Mouse (Mus musculus): ENCODE data around the gene Ccser1. TPM values are rescaled to one million over a fixed set of nuclear protein-coding genes. Genes with fewer than 3 reads are reported as not detected.
"Not testable (repeated sequence)": the region's sequence is repeated elsewhere in the genome, so short reads cannot be mapped to it uniquely, and the experiment has no call there.

Gene Ccser1
- polyA plus RNA-seq, 1 experiment = not detected

- no peaks in the 10 kb centered on the region for H3K36me3 ChIP-seq (ENCODE audit: control insufficient read depth)
- no peaks in the 10 kb centered on the region for H3K4me1 ChIP-seq (ENCODE audit: control insufficient read depth)
These were observed 798.3 kb downstream of the Ccser1 start for GRCm38 (mm10) chr6:61978379-61978778.

GRCm38 (mm10) chr6:62014374-62014773 is 834.2 kb downstream of the Ccser1 start:
- Histone ChIP-seq H3K9me3 (ENCODE audit: control insufficient read depth, low read length) (no peaks in the 10 kb centered on the region), H3K4me3 (replicated peaks) (no peak overlapping the region), H3K4me1 (ENCODE audit: control insufficient read depth) (no peaks in the 10 kb centered on the region), H3K27me3 (ENCODE audit: control insufficient read depth) (no peaks in the 10 kb centered on the region), H3K36me3 (ENCODE audit: control insufficient read depth) (no peaks in the 10 kb centered on the region)
- no peak for TF ChIP-seq TAL1 (IDR thresholded peaks at IDR 0.05; ENCODE audit: low read length)
- no peak for TF ChIP-seq GATA1 (IDR thresholded peaks at IDR 0.05; ENCODE audit: low read length)

More at GRCm38 (mm10) chr6:61978379-61978778, 798.3 kb downstream of the Ccser1 start:
- no peaks in the 10 kb centered on the region for H3K27me3 ChIP-seq (ENCODE audit: control insufficient read depth)
- no peaks in the 10 kb centered on the region for H3K9me3 ChIP-seq (ENCODE audit: control insufficient read depth, low read length)
- H3K4me3 ChIP-seq (replicated peaks) = no peak overlapping the region
- TF ChIP-seq TAL1 (IDR thresholded peaks at IDR 0.05; ENCODE audit: low read length) (no peak), GATA1 (IDR thresholded peaks at IDR 0.05; ENCODE audit: low read length) (no peak)

- Histone ChIP-seq H3K9me3 (ENCODE audit: control insufficient read depth, low read length) (no peaks in the 10 kb centered on the region), H3K4me3 (replicated peaks) (no peak overlapping the region), H3K36me3 (ENCODE audit: control insufficient read depth) (no peaks in the 10 kb centered on the region), H3K27me3 (ENCODE audit: control insufficient read depth) (no peaks in the 10 kb centered on the region), H3K4me1 (ENCODE audit: control insufficient read depth) (no peaks in the 10 kb centered on the region)
- TF ChIP-seq GATA1 (IDR thresholded peaks at IDR 0.05; ENCODE audit: low read length) (no peak), TAL1 (IDR thresholded peaks at IDR 0.05; ENCODE audit: low read length) (no peak)
These were observed 864.3 kb downstream of the Ccser1 start for GRCm38 (mm10) chr6:62044454-62044853.

- H3K9me3 ChIP-seq (ENCODE audit: control insufficient read depth, low read length); H3K4me3 ChIP-seq (replicated peaks); H3K36me3 ChIP-seq (ENCODE audit: control insufficient read depth): not testable (repeated sequence)
These were observed 864.9 kb downstream of the Ccser1 start for GRCm38 (mm10) chr6:62045042-62045441.

GRCm38 (mm10) chr6:62055276-62055675 is 875.2 kb downstream of the Ccser1 start:
- TF ChIP-seq GATA1 (IDR thresholded peaks at IDR 0.05; ENCODE audit: low read length) = no peak
- TF ChIP-seq TAL1 (IDR thresholded peaks at IDR 0.05; ENCODE audit: low read length) = no peak
- H3K27me3 ChIP-seq (ENCODE audit: control insufficient read depth) = no peaks in the 10 kb centered on the region
- H3K4me1 ChIP-seq (ENCODE audit: control insufficient read depth) = no peaks in the 10 kb centered on the region
- no peaks in the 10 kb centered on the region for H3K36me3 ChIP-seq (ENCODE audit: control insufficient read depth)
- H3K4me3 ChIP-seq (replicated peaks) = no peak overlapping the region
- H3K9me3 ChIP-seq (ENCODE audit: control insufficient read depth, low read length) = no peaks in the 10 kb centered on the region

More at GRCm38 (mm10) chr6:62045042-62045441, 864.9 kb downstream of the Ccser1 start:
- H3K27me3 ChIP-seq (ENCODE audit: control insufficient read depth); H3K4me1 ChIP-seq (ENCODE audit: control insufficient read depth): not testable (repeated sequence)

- H3K4me1 ChIP-seq (ENCODE audit: control insufficient read depth) = no peaks in the 10 kb centered on the region
- TF ChIP-seq TAL1 (IDR thresholded peaks at IDR 0.05; ENCODE audit: low read length) (no peak), GATA1 (IDR thresholded peaks at IDR 0.05; ENCODE audit: low read length) (no peak)
These were observed 886.4 kb downstream of the Ccser1 start for GRCm38 (mm10) chr6:62066363-62067023.

GRCm38 (mm10) chr6:62067024-62067380 is 886.9 kb downstream of the Ccser1 start:
- Histone ChIP-seq H3K36me3 (ENCODE audit: control insufficient read depth) (no peaks in the 10 kb centered on the region), H3K4me1 (ENCODE audit: control insufficient read depth) (no peaks in the 10 kb centered on the region), H3K9me3 (ENCODE audit: control insufficient read depth, low read length) (no peaks in the 10 kb centered on the region), H3K27me3 (ENCODE audit: control insufficient read depth) (no peaks in the 10 kb centered on the region), H3K4me3 (replicated peaks) (no peak overlapping the region)
- TF ChIP-seq GATA1 (IDR thresholded peaks at IDR 0.05; ENCODE audit: low read length) = no peak
- no peak for TF ChIP-seq TAL1 (IDR thresholded peaks at IDR 0.05; ENCODE audit: low read length)

More at GRCm38 (mm10) chr6:62066363-62067023, 886.4 kb downstream of the Ccser1 start:
- no peaks in the 10 kb centered on the region for H3K36me3 ChIP-seq (ENCODE audit: control insufficient read depth)
- no peak overlapping the region for H3K4me3 ChIP-seq (replicated peaks)
- no peaks in the 10 kb centered on the region for H3K27me3 ChIP-seq (ENCODE audit: control insufficient read depth)
- no peaks in the 10 kb centered on the region for H3K9me3 ChIP-seq (ENCODE audit: control insufficient read depth, low read length)

- H3K27me3 ChIP-seq (ENCODE audit: control insufficient read depth) = no peaks in the 10 kb centered on the region
- H3K4me1 ChIP-seq (ENCODE audit: control insufficient read depth) = no peaks in the 10 kb centered on the region
- no peaks in the 10 kb centered on the region for H3K9me3 ChIP-seq (ENCODE audit: control insufficient read depth, low read length)
- TF ChIP-seq TAL1 (IDR thresholded peaks at IDR 0.05; ENCODE audit: low read length) (no peak), GATA1 (IDR thresholded peaks at IDR 0.05; ENCODE audit: low read length) (no peak)
- H3K4me3 ChIP-seq (replicated peaks) = no peak overlapping the region
- H3K36me3 ChIP-seq (ENCODE audit: control insufficient read depth) = no peaks in the 10 kb centered on the region
These were observed 925.3 kb downstream of the Ccser1 start for GRCm38 (mm10) chr6:62105464-62105863.

- H3K4me1 ChIP-seq (ENCODE audit: control insufficient read depth) = no peaks in the 10 kb centered on the region
- no peaks in the 10 kb centered on the region for H3K27me3 ChIP-seq (ENCODE audit: control insufficient read depth)
- TF ChIP-seq TAL1 (IDR thresholded peaks at IDR 0.05; ENCODE audit: low read length) (no peak), GATA1 (IDR thresholded peaks at IDR 0.05; ENCODE audit: low read length) (no peak)
- H3K4me3 ChIP-seq (replicated peaks) = no peak overlapping the region
- no peaks in the 10 kb centered on the region for H3K36me3 ChIP-seq (ENCODE audit: control insufficient read depth)
- no peaks in the 10 kb centered on the region for H3K9me3 ChIP-seq (ENCODE audit: control insufficient read depth, low read length)
These were observed 952.4 kb downstream of the Ccser1 start for GRCm38 (mm10) chr6:62132531-62132930.

- Histone ChIP-seq H3K36me3 (ENCODE audit: control insufficient read depth) (no peaks in the 10 kb centered on the region), H3K27me3 (ENCODE audit: control insufficient read depth) (no peaks in the 10 kb centered on the region), H3K4me1 (ENCODE audit: control insufficient read depth) (no peaks in the 10 kb centered on the region), H3K9me3 (ENCODE audit: control insufficient read depth, low read length) (no peaks in the 10 kb centered on the region), H3K4me3 (replicated peaks) (no peak overlapping the region)
- no peak for TF ChIP-seq TAL1 (IDR thresholded peaks at IDR 0.05; ENCODE audit: low read length)
- no peak for TF ChIP-seq GATA1 (IDR thresholded peaks at IDR 0.05; ENCODE audit: low read length)
These were observed 980.2 kb downstream of the Ccser1 start for GRCm38 (mm10) chr6:62160320-62160719.
